Mouse (Mus musculus) layer of hippocampus, postnatal 36 days (tissue): ENCODE data around the gene Skint11. TPM values are rescaled to one million over a fixed set of nuclear protein-coding genes. Genes with fewer than 3 reads are reported as not detected.
"Not testable (repeated sequence)": the region's sequence is repeated elsewhere in the genome, so short reads cannot be mapped to it uniquely, and the experiment has no call there.

Experiments
- DNase-seq, 2 experiments: peaks; one replicate each; pipeline ENCODE4 v3.0.0; 2022
- total RNA-seq, 2 experiments: library from RNA; stranded (reverse); gene quantifications; 2 replicates each; pipeline ENCODE4 v1.2.3; 2021

The Skint11 gene
- not detected for total RNA-seq

- no peak for DNase-seq
Measured at GRCm38 (mm10) chr4:114163084-114163483, at the start of gene Skint11. TSS of gene Skint11 (plus strand) at chr4:114163384.

GRCm38 (mm10) chr4:114161149-114161548 lies 2.0 kb upstream of the Skint11 start:
- DNase-seq, result no peak

GRCm38 (mm10) chr4:114172898-114173297 lies 9.7 kb downstream of the Skint11 start:
- not testable (repeated sequence) for DNase-seq

- DNase-seq, result not testable (repeated sequence)
Measured at GRCm38 (mm10) chr4:114256906-114257305, 93.7 kb downstream of the Skint11 start.

Other genes starting within 250 kb of the Skint11 start
- gene Skint5, start 163.9 kb upstream of the Skint11 start, total RNA-seq, result not detected
- gene Trabd2b, start 243.3 kb downstream of the Skint11 start, total RNA-seq, result 1 to 10 TPM; 1.0 to 1.8 TPM